Mouse (Mus musculus): ENCODE measurements around the gene Magi1.

- TF ChIP-seq POLR2A (IDR thresholded peaks at IDR 0.05; ENCODE audit: borderline replicate concordance, insufficient read depth, low read length) (no peak), CTCF (IDR thresholded peaks at IDR 0.05; ENCODE audit: borderline replicate concordance, insufficient read depth, low read depth, low read length) (no peak)
Measured at GRCm38 (mm10) chr6:94286555-94286954, 2.8 kb upstream of the Magi1 start.

All from cerebellum, adult 2 months (tissue).